30 mouse cellular contexts compared by ENCODE assay signal in genomic region chr3:83773281-83773680, GRCm38 (mm10). TPM values are rescaled to one million over a fixed set of nuclear protein-coding genes. Genes with fewer than 3 reads are reported as not detected.
"Had no signal": no experiment of that assay in that cellular context is flagged by ENCODE, and none has a peak within 500 bp of the region (broad histone marks: within the 10 kb centered on the region; RNA-seq: fewer than 3 reads in every experiment).

No protein-coding gene starts in this region.

- H3K4me1 ChIP-seq: liver, embryonic 12.5 days; liver, embryonic 15.5 days had no signal

- H3K9ac ChIP-seq: limb, embryonic 13.5 days; liver, embryonic 12.5 days; liver, embryonic 15.5 days; lung, embryonic 15.5 days; midbrain, embryonic 12.5 days; neural tube, embryonic 13.5 days had no signal

- H3K4me3 ChIP-seq: layer of hippocampus, adult 2 months; left cerebral cortex, adult 2 months; limb, embryonic 13.5 days; liver, embryonic 12.5 days; liver, embryonic 15.5 days; lung, embryonic 15.5 days; midbrain, embryonic 12.5 days; myocyte; neural tube, embryonic 13.5 days had no signal

- ATAC-seq: intestine, postnatal 0 days; liver, embryonic 12.5 days; midbrain, embryonic 16.5 days had no signal

- DNase-seq: kidney, adult 2 months; kidney, postnatal 25 days; layer of hippocampus, adult 9-11 months; layer of hippocampus, postnatal 36 days; liver; lung, adult 18-20 months; lung, postnatal 14 days; lung, postnatal 4 days; right cerebral cortex, adult 18-20 months; right cerebral cortex, postnatal 14 days; right cerebral cortex, postnatal 4 days; thymus, adult 18-20 months; thymus, postnatal 4 days had no signal

- H3K27me3 ChIP-seq: limb, embryonic 13.5 days; midbrain, embryonic 12.5 days; neural tube, embryonic 13.5 days had no signal

- H3K27ac ChIP-seq: kidney, postnatal 0 days; layer of hippocampus, adult 2 months; left cerebral cortex, adult 2 months; limb, embryonic 13.5 days; liver, embryonic 12.5 days; liver, embryonic 15.5 days; lung, embryonic 15.5 days; midbrain, embryonic 12.5 days; neural tube, embryonic 13.5 days; stomach, postnatal 0 days had no signal

- H3K36me3 ChIP-seq: liver, embryonic 12.5 days; liver, embryonic 15.5 days; lung, embryonic 15.5 days had no signal

- H3K4me2 ChIP-seq: limb, embryonic 13.5 days; liver, embryonic 12.5 days; liver, embryonic 15.5 days; lung, embryonic 15.5 days; midbrain, embryonic 12.5 days; neural tube, embryonic 13.5 days had no signal

- H3K9me3 ChIP-seq: limb, embryonic 13.5 days; liver, embryonic 12.5 days; liver, embryonic 15.5 days; lung, embryonic 15.5 days; midbrain, embryonic 12.5 days; neural tube, embryonic 13.5 days had no signal

RNA-seq across cellular contexts. Expression of gene Sfrp2, which starts 7.2 kb away (rescaled TPM):
- total RNA-seq: megakaryocyte progenitor cell, adult 5-6 weeks; megakaryocyte-erythroid progenitor cell, adult 5-6 weeks; monocyte, adult 5-6 weeks; neutrophil, adult 5-6 weeks had no signal
